Mouse (Mus musculus): ENCODE measurements around the gene Srcin1. TPM values are rescaled to one million over a fixed set of nuclear protein-coding genes. Genes with fewer than 3 reads are reported as not detected.

Gene Srcin1
- polyA plus RNA-seq, 1 experiment from 2014 or later, result 0.08 TPM

- ATAC-seq (replicated peaks; ENCODE audit: extremely low read depth, insufficient read depth, low FRiP score), result no peak
- no peak overlapping the region for H3K4me2 ChIP-seq (ENCODE audit: low read depth, low read length)
- no peak overlapping the region for H3K4me3 ChIP-seq (ENCODE audit: low read length)
- H3K9me3 ChIP-seq (replicated peaks; ENCODE audit: control insufficient read depth, low read length), result no peaks in the 10 kb centered on the region
- 89% methylated on average over 6 of the region's 6 CpGs for WGBS
- peaks cover 67% of the 10 kb centered on the region for H3K36me3 ChIP-seq (ENCODE audit: control insufficient read depth, insufficient read depth)
- no peak overlapping the region for H3K27ac ChIP-seq (ENCODE audit: low read length)
- H3K27me3 ChIP-seq (ENCODE audit: control insufficient read depth, insufficient read depth, low read length), result no peaks in the 10 kb centered on the region
- H3K4me1 ChIP-seq (ENCODE audit: control insufficient read depth, insufficient read depth, low read length), result no peaks in the 10 kb centered on the region
- no peak overlapping the region for H3K9ac ChIP-seq (ENCODE audit: low read length)
Observed at GRCm38 (mm10) chr11:97462538-97462937, 113.4 kb downstream of the Srcin1 start.

- 93% methylated on average over 3 of the region's 3 CpGs for WGBS
- H3K36me3 ChIP-seq (ENCODE audit: control insufficient read depth, insufficient read depth), result peaks cover 66% of the 10 kb centered on the region
Observed at GRCm38 (mm10) chr11:97461307-97461820, 114.6 kb downstream of the Srcin1 start.

More at GRCm38 (mm10) chr11:97461307-97461820, 114.6 kb downstream of the Srcin1 start:
- Histone ChIP-seq H3K9me3 (replicated peaks; ENCODE audit: control insufficient read depth, low read length) (no peaks in the 10 kb centered on the region), H3K4me3 (ENCODE audit: low read length) (no peak overlapping the region), H3K9ac (ENCODE audit: low read length) (no peak overlapping the region), H3K4me1 (ENCODE audit: control insufficient read depth, insufficient read depth, low read length) (no peaks in the 10 kb centered on the region), H3K4me2 (ENCODE audit: low read depth, low read length) (no peak overlapping the region), H3K27ac (ENCODE audit: low read length) (no peak overlapping the region), H3K27me3 (ENCODE audit: control insufficient read depth, insufficient read depth, low read length) (no peaks in the 10 kb centered on the region)
- no peak for ATAC-seq (replicated peaks; ENCODE audit: extremely low read depth, insufficient read depth, low FRiP score)

Other genes with a start within 250 kb of the Srcin1 start
- gene Gpr179, start 224.1 kb downstream of the Srcin1 start, polyA plus RNA-seq (2015; fragmentation: Nextera tagmentation; extraction: Ambion mirVana), result 0.09 and 0.12 TPM in 2 replicates
- gene Socs7, start 213.6 kb downstream of the Srcin1 start, polyA plus RNA-seq (2015; fragmentation: Nextera tagmentation; extraction: Ambion mirVana), result 3.1 and 3.2 TPM in 2 replicates
- 5.5 and 6.1 TPM in 2 replicates for gene Arhgap23, start 160.7 kb downstream of the Srcin1 start, polyA plus RNA-seq (2015; fragmentation: Nextera tagmentation; extraction: Ambion mirVana)
- 0.92 and 1.2 TPM in 2 replicates for gene 4933428G20Rik, start 75.8 kb downstream of the Srcin1 start, polyA plus RNA-seq (2015; fragmentation: Nextera tagmentation; extraction: Ambion mirVana)
- 0.70 and 0.79 TPM in 2 replicates for gene Epop, start 53.5 kb upstream of the Srcin1 start, polyA plus RNA-seq (2015; fragmentation: Nextera tagmentation; extraction: Ambion mirVana)
- gene Mllt6, start 87.2 kb upstream of the Srcin1 start, polyA plus RNA-seq (2015; fragmentation: Nextera tagmentation; extraction: Ambion mirVana), result 2.1 and 2.8 TPM in 2 replicates
- gene Cisd3, start 109.6 kb upstream of the Srcin1 start, polyA plus RNA-seq (2015; fragmentation: Nextera tagmentation; extraction: Ambion mirVana), result 81.1 and 86.1 TPM in 2 replicates
- 11.4 and 14.2 TPM in 2 replicates for gene Pcgf2, start 124.3 kb upstream of the Srcin1 start, polyA plus RNA-seq (2015; fragmentation: Nextera tagmentation; extraction: Ambion mirVana)
- gene Psmb3, start 127.2 kb upstream of the Srcin1 start, polyA plus RNA-seq (2015; fragmentation: Nextera tagmentation; extraction: Ambion mirVana), result 359 and 395 TPM in 2 replicates
- gene Pip4k2b, start 168.5 kb upstream of the Srcin1 start, polyA plus RNA-seq (2015; fragmentation: Nextera tagmentation; extraction: Ambion mirVana), result 0.81 and 1.1 TPM in 2 replicates
- gene Cwc25, start 190.4 kb upstream of the Srcin1 start, polyA plus RNA-seq (2015; fragmentation: Nextera tagmentation; extraction: Ambion mirVana), result 10.7 and 12.5 TPM in 2 replicates
- gene 1700001P01Rik, start 199.7 kb upstream of the Srcin1 start, polyA plus RNA-seq (2015; fragmentation: Nextera tagmentation; extraction: Ambion mirVana), result 0.25 and 0.41 TPM in 2 replicates
- 299 and 310 TPM in 2 replicates for gene Rpl23, start 206.3 kb upstream of the Srcin1 start, polyA plus RNA-seq (2015; fragmentation: Nextera tagmentation; extraction: Ambion mirVana)
- 52.9 and 59.0 TPM in 2 replicates for gene Lasp1, start 222.8 kb upstream of the Srcin1 start, polyA plus RNA-seq (2015; fragmentation: Nextera tagmentation; extraction: Ambion mirVana)